Mouse (Mus musculus) T-helper 1 cell (primary cell): Measurements from ENCODE around the gene Gm49355.

Source experiments
- in situ Hi-C: fragments of 300-600 bp; cut with MboI, MseI; formaldehyde crosslinking; loops from one replicate; pipeline ENCODE4 v1.15.1; 2025; ENCODE audit warnings: high pct_unique_total_duplicates

The Gm49355 gene

GRCm38 (mm10) chr14:12283641-12284040, at the start of gene Gm49355:
Gm49355 (plus strand) TSS chr14:12283976.
- in situ Hi-C loops = loop anchor here (25.0 kb wide), 2 partner anchors 1629 to 1971 kb away; partner anchors contain the start of gene Gm281

- in situ Hi-C loops = no loop called here
These were observed 40.0 kb upstream of the Gm49355 start for GRCm38 (mm10) chr14:12243726-12244125.

GRCm38 (mm10) chr14:12276031-12276430, 7.7 kb upstream of the Gm49355 start:
- in situ Hi-C loops = loop anchor here (25.0 kb wide), 2 partner anchors 1636 to 1964 kb away; partner anchors contain the start of gene Gm281

- in situ Hi-C loops = loop anchor here (25.0 kb wide), 2 partner anchors 1628 to 1972 kb away; partner anchors contain the start of gene Gm281
These were observed 551 bp downstream of the Gm49355 start, which contains the start of gene 3830406C13Rik for GRCm38 (mm10) chr14:12284141-12284912. 3830406C13Rik (plus strand) TSS chr14:12284173.

GRCm38 (mm10) chr14:12289747-12290146, 6.0 kb downstream of the Gm49355 start:
- in situ Hi-C loops = loop anchor here (25.0 kb wide), 2 partner anchors 1623 to 1977 kb away; partner anchors contain the start of gene Gm281

GRCm38 (mm10) chr14:12296391-12296790, 12.6 kb downstream of the Gm49355 start:
- in situ Hi-C loops = loop anchor here (25.0 kb wide), 2 partner anchors 1616 to 1984 kb away; partner anchors contain the start of gene Gm281

- in situ Hi-C loops = loop anchor here (25.0 kb wide), 2 partner anchors 1613 to 1987 kb away; partner anchors contain the start of gene Gm281
These were observed 15.4 kb downstream of the Gm49355 start for GRCm38 (mm10) chr14:12299171-12299570.

GRCm38 (mm10) chr14:12299654-12300053, 15.9 kb downstream of the Gm49355 start:
- in situ Hi-C loops = loop anchor here (25.0 kb wide), 2 partner anchors 1613 to 1987 kb away; partner anchors contain the start of gene Gm281

GRCm38 (mm10) chr14:12300275-12300674, 16.5 kb downstream of the Gm49355 start:
- in situ Hi-C loops = no loop called here

- in situ Hi-C loops = no loop called here
These were observed 16.9 kb downstream of the Gm49355 start for GRCm38 (mm10) chr14:12300677-12301076.

- in situ Hi-C loops = no loop called here
These were observed 19.3 kb downstream of the Gm49355 start for GRCm38 (mm10) chr14:12303106-12303505.

GRCm38 (mm10) chr14:12333622-12334021, 49.8 kb downstream of the Gm49355 start:
- in situ Hi-C loops = loop anchor here (25.0 kb wide), 1 partner anchor 171 kb away; no protein-coding TSS in a partner anchor

- in situ Hi-C loops = loop anchor here (25.0 kb wide), 1 partner anchor 173 kb away; no protein-coding TSS in a partner anchor
These were observed 51.1 kb downstream of the Gm49355 start for GRCm38 (mm10) chr14:12334925-12335324.

GRCm38 (mm10) chr14:12337421-12337997, 53.7 kb downstream of the Gm49355 start:
- in situ Hi-C loops = loop anchor here (25.0 kb wide), 1 partner anchor 175 kb away; no protein-coding TSS in a partner anchor

- in situ Hi-C loops = loop anchor here (25.0 kb wide), 1 partner anchor 176 kb away; no protein-coding TSS in a partner anchor
These were observed 54.4 kb downstream of the Gm49355 start for GRCm38 (mm10) chr14:12337998-12338809.

GRCm38 (mm10) chr14:12338811-12339565, 55.2 kb downstream of the Gm49355 start:
- in situ Hi-C loops = loop anchor here (25.0 kb wide), 1 partner anchor 177 kb away; no protein-coding TSS in a partner anchor

GRCm38 (mm10) chr14:12340238-12341074, 56.7 kb downstream of the Gm49355 start:
- in situ Hi-C loops = loop anchor here (25.0 kb wide), 1 partner anchor 178 kb away; no protein-coding TSS in a partner anchor

- in situ Hi-C loops = loop anchor here (25.0 kb wide), 1 partner anchor 179 kb away; no protein-coding TSS in a partner anchor
These were observed 57.5 kb downstream of the Gm49355 start for GRCm38 (mm10) chr14:12341075-12341788.
